Mouse (Mus musculus): Measurements from ENCODE around the gene Cep112.

The Cep112 gene

GRCm38 (mm10) chr11:108424889-108425591 is at the start of gene Cep112:
Cep112 (plus strand) TSS chr11:108425192.
- peak; percentile 88 for DNase-seq (ENCODE audit: low spot score)

- DNase-seq (ENCODE audit: low spot score): no peak
These were observed 48.2 kb upstream of the Cep112 start for GRCm38 (mm10) chr11:108376815-108377214.

GRCm38 (mm10) chr11:108377680-108378362 is 47.2 kb upstream of the Cep112 start:
- peak; percentile 31 for DNase-seq (ENCODE audit: low spot score)

GRCm38 (mm10) chr11:108378363-108378751 is 46.6 kb upstream of the Cep112 start:
- DNase-seq (ENCODE audit: low spot score): no peak

- DNase-seq (ENCODE audit: low spot score): no peak
These were observed 42.3 kb upstream of the Cep112 start for GRCm38 (mm10) chr11:108382664-108383063.

- no peak for DNase-seq (ENCODE audit: low spot score)
These were observed 39.9 kb upstream of the Cep112 start for GRCm38 (mm10) chr11:108384920-108385665.

GRCm38 (mm10) chr11:108385666-108386024 is 39.3 kb upstream of the Cep112 start:
- no peak for DNase-seq (ENCODE audit: low spot score)

GRCm38 (mm10) chr11:108395061-108395460 is 29.9 kb upstream of the Cep112 start:
- DNase-seq (ENCODE audit: low spot score): no peak

- DNase-seq (ENCODE audit: low spot score): no peak
These were observed 28.7 kb upstream of the Cep112 start for GRCm38 (mm10) chr11:108396076-108396829.

- no peak for DNase-seq (ENCODE audit: low spot score)
These were observed 14.9 kb upstream of the Cep112 start for GRCm38 (mm10) chr11:108409876-108410644.

GRCm38 (mm10) chr11:108416360-108416759 is 8.6 kb upstream of the Cep112 start:
- no peak for DNase-seq (ENCODE audit: low spot score)

- no peak for DNase-seq (ENCODE audit: low spot score)
These were observed 6.5 kb upstream of the Cep112 start for GRCm38 (mm10) chr11:108418540-108418939.

GRCm38 (mm10) chr11:108419242-108419641 is 5.8 kb upstream of the Cep112 start:
- no peak for DNase-seq (ENCODE audit: low spot score)

GRCm38 (mm10) chr11:108420751-108421150 is 4.2 kb upstream of the Cep112 start:
- DNase-seq (ENCODE audit: low spot score): no peak

GRCm38 (mm10) chr11:108423221-108423620 is 1.8 kb upstream of the Cep112 start:
- DNase-seq (ENCODE audit: low spot score): no peak

- no peak for DNase-seq (ENCODE audit: low spot score)
These were observed 881 bp upstream of the Cep112 start for GRCm38 (mm10) chr11:108424111-108424510.

GRCm38 (mm10) chr11:108425592-108425921 is 565 bp downstream of the Cep112 start:
- no peak for DNase-seq (ENCODE audit: low spot score)

GRCm38 (mm10) chr11:108426086-108426485 is 1.1 kb downstream of the Cep112 start:
- DNase-seq (ENCODE audit: low spot score): no peak

- DNase-seq (ENCODE audit: low spot score): no peak
These were observed 2.2 kb downstream of the Cep112 start for GRCm38 (mm10) chr11:108427191-108427590.

GRCm38 (mm10) chr11:108429076-108429475 is 4.1 kb downstream of the Cep112 start:
- DNase-seq (ENCODE audit: low spot score): no peak

GRCm38 (mm10) chr11:108443893-108444563 is 19.0 kb downstream of the Cep112 start:
- DNase-seq (ENCODE audit: low spot score): no peak

Measured in ovary, postnatal 10 days (tissue).